Mouse (Mus musculus): ENCODE data around the gene Mrm1. TPM values are rescaled to one million over a fixed set of nuclear protein-coding genes. Genes with fewer than 3 reads are reported as not detected.

Gene Mrm1
- polyA plus RNA-seq, 1 experiment from 2014 or later: 13.9 TPM

GRCm38 (mm10) chr11:84794496-84795113 lies 24.7 kb downstream of the Mrm1 start:
- H3K4me3 ChIP-seq: 0 out of 2 replicates have a peak overlapping the region, but pooled peaks have one; percentile 3

GRCm38 (mm10) chr11:84793545-84793944 lies 25.8 kb downstream of the Mrm1 start:
- H3K4me3 ChIP-seq: no peak overlapping the region
- DNase-seq (ENCODE audit: low spot score): no peak
- no peaks in the 10 kb centered on the region for H3K36me3 ChIP-seq
- H3K4me1 ChIP-seq (replicated peaks): peaks cover 43% of the 10 kb centered on the region
- H3K27me3 ChIP-seq (ENCODE audit: insufficient read depth, poor library complexity, severe bottlenecking): peaks cover 41% of the 10 kb centered on the region
- H3K27ac ChIP-seq: no peak overlapping the region
- H3K9me3 ChIP-seq: 0 out of 2 replicates have a peak, but pooled peaks cover 5% of the 10 kb centered on the region

More at GRCm38 (mm10) chr11:84794496-84795113, 24.7 kb downstream of the Mrm1 start:
- peaks cover 33% of the 10 kb centered on the region for H3K4me1 ChIP-seq (replicated peaks)
- H3K27ac ChIP-seq: peak overlapping the region; percentile 51; the same call in 1 of the 2 replicates
- H3K27me3 ChIP-seq (ENCODE audit: insufficient read depth, poor library complexity, severe bottlenecking): peaks cover 38% of the 10 kb centered on the region
- H3K9me3 ChIP-seq: 0 out of 2 replicates have a peak, but pooled peaks cover 5% of the 10 kb centered on the region
- WGBS: 14% methylated on average over 17 of the region's 17 CpGs
- H3K36me3 ChIP-seq: no peaks in the 10 kb centered on the region
- peak; percentile 87 for DNase-seq (ENCODE audit: low spot score)

GRCm38 (mm10) chr11:84790383-84790782 lies 28.9 kb downstream of the Mrm1 start:
- 62% methylated on average over 6 of the region's 6 CpGs for WGBS
- peaks cover 21% of the 10 kb centered on the region for H3K27me3 ChIP-seq (ENCODE audit: insufficient read depth, poor library complexity, severe bottlenecking)
- 0 out of 2 replicates have a peak, but pooled peaks cover 5% of the 10 kb centered on the region for H3K9me3 ChIP-seq
- no peaks in the 10 kb centered on the region for H3K36me3 ChIP-seq
- peaks cover 35% of the 10 kb centered on the region for H3K4me1 ChIP-seq (replicated peaks)
- no peak for DNase-seq (ENCODE audit: low spot score)
- no peak overlapping the region for H3K4me3 ChIP-seq
- 0 out of 2 replicates have a peak overlapping the region, but pooled peaks have one; percentile 50 for H3K27ac ChIP-seq

DNA sequence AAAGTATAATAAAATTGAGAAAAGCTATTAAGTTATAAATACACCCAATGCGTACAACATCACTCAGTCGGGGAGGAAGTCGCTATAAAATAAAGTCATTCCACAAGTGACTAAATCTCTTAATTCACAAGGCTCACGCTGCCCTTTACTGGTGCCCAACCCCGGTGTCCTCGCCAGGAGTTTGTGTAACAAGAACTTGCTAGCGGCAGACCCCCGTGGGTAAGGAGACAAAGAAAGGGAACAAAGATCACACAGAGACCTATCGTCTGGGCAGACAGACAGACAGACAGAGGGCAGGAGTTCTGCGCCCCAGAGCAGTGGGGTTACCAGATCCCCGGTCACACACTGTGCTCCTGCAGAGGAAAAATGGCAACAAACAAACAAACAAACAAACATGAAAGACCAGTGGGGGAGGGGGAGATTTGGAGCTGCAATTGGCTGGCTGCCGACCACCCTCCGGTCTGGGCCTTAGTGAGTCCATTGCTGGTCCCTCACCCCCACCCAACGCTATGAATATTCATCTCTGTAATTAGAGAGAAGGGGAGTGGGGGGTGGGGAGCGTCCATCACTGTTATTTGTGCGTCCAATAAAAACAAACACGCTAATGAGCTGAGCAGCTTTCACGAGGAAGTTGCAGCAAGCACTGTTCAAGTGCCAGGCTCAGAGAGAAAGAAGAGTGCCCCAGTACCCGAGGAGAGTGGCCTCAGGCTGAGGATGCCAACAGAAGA lies 39.0 kb downstream of the Mrm1 start:
- Histone ChIP-seq H3K4me1 (replicated peaks) (peaks cover 30% of the 10 kb centered on the region), H3K36me3 (no peaks in the 10 kb centered on the region), H3K4me3 (peak overlapping the region; percentile 35), H3K9me3 (no peaks in the 10 kb centered on the region), H3K27me3 (ENCODE audit: insufficient read depth, poor library complexity, severe bottlenecking) (peaks cover 69% of the 10 kb centered on the region), H3K27ac (peak overlapping the region; percentile 71)
- no peak for DNase-seq (ENCODE audit: low spot score)
- 2% methylated on average over 19 of the region's 19 CpGs for WGBS

DNA sequence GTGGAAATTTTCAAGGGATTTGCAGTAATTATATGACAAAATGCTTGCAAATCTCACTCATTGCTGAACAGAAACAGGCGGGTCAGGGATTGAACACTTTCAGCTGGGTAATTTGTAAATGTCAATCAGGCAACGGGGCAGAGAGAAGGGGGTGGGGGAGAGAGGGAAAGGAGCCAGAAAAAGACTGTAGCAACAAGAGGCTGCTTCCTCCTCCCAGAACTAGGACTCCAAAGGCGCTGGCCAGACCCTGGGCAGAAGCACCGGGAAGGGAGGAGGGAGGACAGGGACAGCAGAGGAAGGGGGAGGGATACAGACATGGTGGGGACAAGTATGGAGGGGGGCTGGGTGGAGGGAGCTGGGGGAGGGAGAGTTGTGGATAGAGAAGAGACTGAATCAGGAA lies 43.8 kb downstream of the Mrm1 start:
- WGBS: 2% methylated on average over 4 of the region's 4 CpGs
- peak; percentile 39 for DNase-seq (ENCODE audit: low spot score)
- H3K36me3 ChIP-seq: no peaks in the 10 kb centered on the region
- peak overlapping the region; percentile 57 for H3K27ac ChIP-seq
- H3K27me3 ChIP-seq (ENCODE audit: insufficient read depth, poor library complexity, severe bottlenecking): peaks cover 82% of the 10 kb centered on the region
- no peaks in the 10 kb centered on the region for H3K9me3 ChIP-seq
- H3K4me1 ChIP-seq (replicated peaks): peaks cover 54% of the 10 kb centered on the region
- no peak overlapping the region for H3K4me3 ChIP-seq

GRCm38 (mm10) chr11:84774870-84775514 lies 44.3 kb downstream of the Mrm1 start:
- H3K27ac ChIP-seq: peak overlapping the region; percentile 57; the same call in 1 of the 2 replicates
- peaks cover 82% of the 10 kb centered on the region for H3K27me3 ChIP-seq (ENCODE audit: insufficient read depth, poor library complexity, severe bottlenecking)
- H3K36me3 ChIP-seq: no peaks in the 10 kb centered on the region
- WGBS: 62% methylated on average over 13 of the region's 13 CpGs
- H3K9me3 ChIP-seq: no peaks in the 10 kb centered on the region
- H3K4me3 ChIP-seq: no peak overlapping the region
- H3K4me1 ChIP-seq (replicated peaks): peaks cover 54% of the 10 kb centered on the region
- no peak for DNase-seq (ENCODE audit: low spot score)

DNA sequence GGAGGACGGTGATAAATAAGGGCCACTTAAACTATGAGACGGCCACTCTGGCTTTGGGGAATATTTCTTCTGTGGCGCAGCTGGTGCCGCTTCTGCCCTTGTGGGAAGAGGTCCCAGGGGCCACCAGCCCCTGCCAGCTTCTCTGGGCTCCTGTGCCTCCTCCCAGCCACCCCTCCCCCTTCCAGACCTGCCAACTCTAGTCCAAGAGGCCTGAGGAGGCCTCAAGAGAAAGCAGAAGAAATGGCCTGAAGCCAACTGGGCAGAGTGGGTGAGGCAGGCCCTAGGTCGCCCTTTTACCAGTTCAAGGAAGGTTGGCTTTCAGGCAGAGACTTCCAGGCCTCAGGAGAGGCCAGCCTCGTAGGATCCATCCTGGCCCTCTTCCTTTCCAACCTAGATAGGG lies 51.4 kb downstream of the Mrm1 start:
- DNase-seq (ENCODE audit: low spot score): no peak
- H3K27ac ChIP-seq: peak overlapping the region; percentile 59; the same call in 1 of the 2 replicates
- peaks cover 71% of the 10 kb centered on the region for H3K4me1 ChIP-seq (replicated peaks)
- 75% methylated on average over 6 of the region's 6 CpGs for WGBS
- no peaks in the 10 kb centered on the region for H3K9me3 ChIP-seq
- peaks cover 87% of the 10 kb centered on the region for H3K27me3 ChIP-seq (ENCODE audit: insufficient read depth, poor library complexity, severe bottlenecking)
- H3K4me3 ChIP-seq: no peak overlapping the region
- no peaks in the 10 kb centered on the region for H3K36me3 ChIP-seq

DNA sequence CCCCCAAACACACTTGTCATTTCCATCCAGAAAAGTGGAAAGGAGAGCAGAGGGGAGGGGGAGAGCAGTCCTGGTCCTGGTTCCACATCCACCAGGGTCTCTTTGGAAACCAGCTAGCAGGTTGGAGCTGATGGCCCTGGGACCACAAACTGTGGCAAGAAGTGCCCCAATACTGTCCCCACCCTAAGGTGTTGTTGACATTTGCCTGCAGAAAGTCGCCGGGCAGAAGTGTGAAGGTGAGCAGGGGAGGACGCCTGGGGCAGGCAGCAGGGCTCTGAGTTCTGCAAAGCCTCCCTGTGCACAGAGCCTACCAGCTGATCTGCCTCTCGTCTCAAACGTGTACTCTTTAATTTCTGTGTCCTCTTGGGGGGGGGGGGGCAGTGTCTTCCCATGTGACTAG lies 54.2 kb downstream of the Mrm1 start:
- H3K4me1 ChIP-seq (replicated peaks): peaks cover 64% of the 10 kb centered on the region

DNA sequence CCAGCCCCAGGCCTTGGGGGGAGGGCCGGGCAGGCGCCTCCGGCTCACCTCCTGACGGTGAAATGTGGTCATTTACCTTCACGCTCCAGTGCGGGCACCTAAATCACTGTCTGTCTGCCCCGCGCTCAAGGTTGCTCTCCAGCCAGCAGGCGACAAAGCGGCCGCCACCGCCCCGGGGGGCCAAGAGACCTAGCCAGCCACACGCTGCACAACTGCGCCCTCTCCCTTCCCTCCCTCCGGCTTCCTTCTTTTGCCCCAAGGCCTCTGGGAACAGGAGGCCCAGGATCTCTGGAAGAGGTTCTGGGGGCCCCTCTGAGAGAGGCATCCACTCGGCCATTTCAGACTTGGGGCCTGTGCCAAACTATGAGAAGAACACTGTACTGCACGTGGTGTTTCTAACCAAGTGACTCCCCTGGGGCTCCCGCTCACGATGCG lies 54.8 kb downstream of the Mrm1 start:
- peak overlapping the region; percentile 28 for H3K4me3 ChIP-seq
- no peaks in the 10 kb centered on the region for H3K36me3 ChIP-seq
- H3K9me3 ChIP-seq: no peaks in the 10 kb centered on the region
- peak; percentile 31 for DNase-seq (ENCODE audit: low spot score)
- H3K27ac ChIP-seq: peak overlapping the region; percentile 77
- H3K27me3 ChIP-seq (ENCODE audit: insufficient read depth, poor library complexity, severe bottlenecking): peaks cover 86% of the 10 kb centered on the region
- 3% methylated on average over 21 of the region's 21 CpGs for WGBS
- H3K4me1 ChIP-seq (replicated peaks): peaks cover 67% of the 10 kb centered on the region

More for the DNA sequence above, 54.2 kb downstream of the Mrm1 start:
- Histone ChIP-seq H3K27me3 (ENCODE audit: insufficient read depth, poor library complexity, severe bottlenecking) (peaks cover 86% of the 10 kb centered on the region), H3K36me3 (no peaks in the 10 kb centered on the region), H3K4me3 (no peak overlapping the region), H3K27ac (peak overlapping the region; percentile 77; the same call in 1 of the 2 replicates), H3K9me3 (no peaks in the 10 kb centered on the region)
- 26% methylated on average over 5 of the region's 5 CpGs for WGBS
- no peak for DNase-seq (ENCODE audit: low spot score)

- Histone ChIP-seq H3K27me3 (ENCODE audit: insufficient read depth, poor library complexity, severe bottlenecking) (peaks cover 86% of the 10 kb centered on the region), H3K27ac (peak overlapping the region; percentile 77), H3K4me3 (peak overlapping the region; percentile 28), H3K36me3 (no peaks in the 10 kb centered on the region), H3K4me1 (replicated peaks) (peaks cover 72% of the 10 kb centered on the region), H3K9me3 (no peaks in the 10 kb centered on the region)
- 20% methylated on average over 8 of the region's 8 CpGs for WGBS
- DNase-seq (ENCODE audit: low spot score): no peak
Observed at GRCm38 (mm10) chr11:84764116-84764515, 55.2 kb downstream of the Mrm1 start.

Measured in hindbrain, embryonic 10.5 days (tissue).